8 mouse cellular contexts compared by ENCODE assay signal in the genomic region with DNA sequence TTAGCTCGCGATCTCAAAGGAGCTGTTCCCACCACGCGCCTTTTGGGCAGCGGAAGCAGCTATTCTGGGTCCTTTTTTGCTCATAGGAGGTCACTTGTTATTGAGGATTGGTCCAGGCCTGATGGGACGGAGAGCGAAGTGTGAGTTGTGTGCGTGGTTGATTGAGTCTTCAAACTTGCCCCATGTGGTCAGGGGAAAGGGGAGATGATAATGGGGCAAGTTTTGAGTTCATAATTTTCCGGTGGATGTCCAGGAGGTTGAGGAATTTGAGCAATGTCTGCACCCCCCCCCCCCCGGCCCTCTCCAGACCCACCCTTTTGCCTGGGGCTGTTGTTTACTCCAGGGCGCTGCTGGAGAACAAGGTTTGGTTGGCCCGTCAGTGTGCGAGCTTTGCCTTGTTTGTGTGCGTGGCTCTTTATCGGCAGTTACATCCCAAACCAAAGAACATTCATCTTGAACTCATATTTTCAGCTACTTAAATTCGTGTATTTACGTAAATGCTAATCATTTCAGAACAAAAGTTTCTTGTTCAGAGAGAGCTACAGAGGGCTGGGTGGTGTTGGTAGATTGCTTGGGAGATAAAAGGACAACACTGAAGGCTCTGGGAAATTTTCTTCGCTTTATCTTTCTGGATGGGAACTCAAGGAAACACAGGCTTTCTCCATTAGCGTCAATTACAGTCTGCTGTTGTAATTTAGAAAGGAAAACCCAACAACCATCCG. TPM values are rescaled to one million over a fixed set of nuclear protein-coding genes. Genes with fewer than 3 reads are reported as not detected.
DNase-seq lines count a peak whose midpoint lies in the region; ATAC-seq and TF ChIP-seq lines count a peak whose summit lies in the region.

No protein-coding gene starts in this region.

- H3K9ac ChIP-seq in heart, embryonic 11.5 days (ENCODE audit: low read depth, low read length), result peak overlapping the region; percentile 99
- peak overlapping the region; percentile 95 for H3K9ac ChIP-seq in forebrain, embryonic 12.5 days
- peak overlapping the region; percentile 83 for H3K9ac ChIP-seq in limb, embryonic 15.5 days
- peak overlapping the region; percentile 66 for H3K9ac ChIP-seq in neural tube, embryonic 14.5 days (replicated peaks; ENCODE audit: low read depth, low read length)

- H3K9me3 ChIP-seq in heart, embryonic 11.5 days (replicated peaks; ENCODE audit: control insufficient read depth, low read length), result no peaks in the 10 kb centered on the region
- no peaks in the 10 kb centered on the region for H3K9me3 ChIP-seq in G1E (replicated peaks)
- H3K9me3 ChIP-seq in forebrain, embryonic 12.5 days, result no peaks in the 10 kb centered on the region
- H3K9me3 ChIP-seq in limb, embryonic 15.5 days, result no peaks in the 10 kb centered on the region
- no peaks in the 10 kb centered on the region for H3K9me3 ChIP-seq in neural tube, embryonic 14.5 days (ENCODE audit: control insufficient read depth, low read length)

- H3K36me3 ChIP-seq in heart, embryonic 11.5 days (ENCODE audit: control insufficient read depth, insufficient read depth, low read length), result peaks cover 24% of the 10 kb centered on the region
- peaks cover 54% of the 10 kb centered on the region for H3K36me3 ChIP-seq in G1E (replicated peaks)
- peaks cover 37% of the 10 kb centered on the region for H3K36me3 ChIP-seq in forebrain, embryonic 12.5 days (replicated peaks)
- peaks cover 37% of the 10 kb centered on the region for H3K36me3 ChIP-seq in limb, embryonic 15.5 days
- H3K36me3 ChIP-seq in neural tube, embryonic 14.5 days (ENCODE audit: control insufficient read depth, insufficient read depth, low read length), result peaks cover 34% of the 10 kb centered on the region

- WGBS in heart, embryonic 11.5 days (ENCODE audit: insufficient replicate concordance), result 4% methylated on average over 20 of the region's 20 CpGs
- 7% methylated on average over 20 of the region's 20 CpGs for WGBS in forebrain, embryonic 12.5 days
- WGBS in limb, embryonic 15.5 days, result 5% methylated on average over 20 of the region's 20 CpGs
- 9% methylated on average over 20 of the region's 20 CpGs for WGBS in neural tube, embryonic 14.5 days

- H3K4me2 ChIP-seq in heart, embryonic 11.5 days, result peak overlapping the region; percentile 84
- H3K4me2 ChIP-seq in forebrain, embryonic 12.5 days, result peak overlapping the region; percentile 82
- peak overlapping the region; percentile 72 for H3K4me2 ChIP-seq in limb, embryonic 15.5 days
- peak overlapping the region; percentile 80 for H3K4me2 ChIP-seq in neural tube, embryonic 14.5 days (ENCODE audit: low read depth, low read length)

- H3K27me3 ChIP-seq in heart, embryonic 11.5 days (ENCODE audit: control insufficient read depth, insufficient read depth, low read length), result no peaks in the 10 kb centered on the region
- H3K27me3 ChIP-seq in G1E (ENCODE audit: insufficient read depth, low read length), result no peaks in the 10 kb centered on the region
- no peaks in the 10 kb centered on the region for H3K27me3 ChIP-seq in forebrain, embryonic 12.5 days
- H3K27me3 ChIP-seq in limb, embryonic 15.5 days, result no peaks in the 10 kb centered on the region
- no peaks in the 10 kb centered on the region for H3K27me3 ChIP-seq in neural tube, embryonic 14.5 days (ENCODE audit: control insufficient read depth, insufficient read depth, low read length)

- peak overlapping the region; percentile 80 for H3K27ac ChIP-seq in heart, embryonic 11.5 days (ENCODE audit: low read depth, low read length)
- peak overlapping the region; percentile 93 for H3K27ac ChIP-seq in forebrain, embryonic 12.5 days
- peak overlapping the region; percentile 95 for H3K27ac ChIP-seq in limb, embryonic 15.5 days
- peak overlapping the region; percentile 94 for H3K27ac ChIP-seq in neural tube, embryonic 14.5 days (ENCODE audit: low read depth, low read length)

- no peak for DNase-seq in heart, adult 8-10 months (ENCODE audit: low spot score)
- no peak for DNase-seq in G1E (ENCODE audit: low spot score)
- no peak for DNase-seq in left cerebral cortex, postnatal 36 days (ENCODE audit: low spot score in 2 of 2)

- intact Hi-C loops in left cerebral cortex, postnatal 36 days (cut with DNase I), result loop anchor here (1.0 to 2.0 kb wide), 2 partner anchors 29 to 51 kb away; a partner anchor contains a TSS

- peak overlapping the region; percentile 98 for H3K4me3 ChIP-seq in heart, embryonic 11.5 days (ENCODE audit: low read depth, low read length)
- peak overlapping the region; percentile 90 for H3K4me3 ChIP-seq in G1E (ENCODE audit: low read depth, low read length)
- peak overlapping the region; percentile 95 for H3K4me3 ChIP-seq in forebrain, embryonic 12.5 days (replicated peaks)
- H3K4me3 ChIP-seq in limb, embryonic 15.5 days, result peak overlapping the region; percentile 71
- H3K4me3 ChIP-seq in neural tube, embryonic 14.5 days (ENCODE audit: low read depth, low read length), result peak overlapping the region; percentile 77

- H3K4me1 ChIP-seq in heart, embryonic 11.5 days (ENCODE audit: control insufficient read depth, insufficient read depth, low read length), result peaks cover 15% of the 10 kb centered on the region
- peaks cover 64% of the 10 kb centered on the region for H3K4me1 ChIP-seq in G1E (ENCODE audit: insufficient read depth, low read depth, low read length)
- H3K4me1 ChIP-seq in forebrain, embryonic 12.5 days, result peaks cover 43% of the 10 kb centered on the region
- peaks cover 40% of the 10 kb centered on the region for H3K4me1 ChIP-seq in limb, embryonic 15.5 days
- peaks cover 29% of the 10 kb centered on the region for H3K4me1 ChIP-seq in neural tube, embryonic 14.5 days (ENCODE audit: control insufficient read depth, insufficient read depth, low read length)

- peak; percentile 14; the same call in 1 of the 2 replicates for ATAC-seq in heart, embryonic 11.5 days (replicated peaks; ENCODE audit: insufficient number of reproducible peaks, low FRiP score, low TSS enrichment)
- no peak for ATAC-seq in G1E (ENCODE audit: extremely low read depth, insufficient number of reproducible peaks, low FRiP score, poor library complexity, severe bottlenecking)
- ATAC-seq in forebrain, embryonic 12.5 days (ENCODE audit: low FRiP score), result peak; percentile 3; the same call in 1 of the 2 replicates
- ATAC-seq in limb, embryonic 15.5 days (ENCODE audit: insufficient number of reproducible peaks, low FRiP score, low TSS enrichment, low read depth), result no peak
- no peak for ATAC-seq in neural tube, embryonic 14.5 days (ENCODE audit: low read depth)
- ATAC-seq in activated CD4-positive, CD25-positive, alpha-beta regulatory T cell, adult 4 months, result no peak

- TF ChIP-seq CTCF in G1E (IDR thresholded peaks at IDR 0.05; ENCODE audit: low read depth, low read length), result no peak

RNA-seq across cellular contexts. Expression of a gene that starts 0.6 kb away (rescaled TPM):
- 13.6 and 14.3 TPM in 2 replicates for polyA plus RNA-seq in heart, embryonic 11.5 days (2014; fragmentation: Nextera tagmentation; extraction: Ambion mirVana)
- total RNA-seq in heart, adult 8-10 months (2022), result 10 to 100 TPM in 2 of 4 experiments, 1 to 10 TPM in 2; 9.4 to 11.3 (median 10.2) TPM
- 10.9 and 11.7 TPM in 2 replicates for total RNA-seq in G1E (2014; fragmentation: Nextera tagmentation)
- total RNA-seq in G1E (2017), result 6.7 and 6.8 TPM in 2 replicates
- 2.7 and 4.6 TPM in 2 replicates for polyA plus RNA-seq in G1E (2012)
- polyA plus RNA-seq in forebrain, embryonic 12.5 days (2016; fragmentation: Nextera tagmentation; extraction: Ambion mirVana), result 20.5 and 22.9 TPM in 2 replicates
- polyA plus RNA-seq in limb, embryonic 15.5 days (2015; fragmentation: Nextera tagmentation; extraction: Ambion mirVana), result 12.0 and 13.2 TPM in 2 replicates
- 29.4 and 30.5 TPM in 2 replicates for polyA plus RNA-seq in neural tube, embryonic 14.5 days (2014; fragmentation: Nextera tagmentation; extraction: Ambion mirVana)
- 10 to 100 TPM in 1 of 2 experiments, 1 to 10 TPM in 1; 6.3 to 12.3 TPM for polyA plus RNA-seq in activated CD4-positive, CD25-positive, alpha-beta regulatory T cell, adult 4 months (2017; shearing (Covaris generic))
- 10 to 100 TPM; 20.0 to 23.1 TPM for total RNA-seq in left cerebral cortex, postnatal 36 days (2021)

RNA-seq across cellular contexts. Expression of a gene that starts 0.9 kb away (rescaled TPM):
- polyA plus RNA-seq in heart, embryonic 11.5 days (2014; fragmentation: Nextera tagmentation; extraction: Ambion mirVana), result 265 and 328 TPM in 2 replicates
- total RNA-seq in heart, adult 8-10 months (2022), result 100 to 1,000 TPM; 132 to 146 (median 139) TPM
- total RNA-seq in G1E (2014; fragmentation: Nextera tagmentation) (334 and 389 TPM in 2 replicates), G1E (2017) (516 and 542 TPM in 2 replicates)
- 29.5 and 30.8 TPM in 2 replicates for polyA plus RNA-seq in G1E (2012)
- 389 and 413 TPM in 2 replicates for polyA plus RNA-seq in forebrain, embryonic 12.5 days (2016; fragmentation: Nextera tagmentation; extraction: Ambion mirVana)
- 350 and 363 TPM in 2 replicates for polyA plus RNA-seq in limb, embryonic 15.5 days (2015; fragmentation: Nextera tagmentation; extraction: Ambion mirVana)
- polyA plus RNA-seq in neural tube, embryonic 14.5 days (2014; fragmentation: Nextera tagmentation; extraction: Ambion mirVana), result 176 and 245 TPM in 2 replicates
- polyA plus RNA-seq in activated CD4-positive, CD25-positive, alpha-beta regulatory T cell, adult 4 months (2017; shearing (Covaris generic)), result 10 to 100 TPM; 79.6 to 85.1 TPM
- total RNA-seq in left cerebral cortex, postnatal 36 days (2021), result 100 to 1,000 TPM; 193 to 209 TPM

RNA-seq across cellular contexts. Expression of a gene that starts 28.0 kb away (rescaled TPM):
- 0.46 and 0.55 TPM in 2 replicates for polyA plus RNA-seq in heart, embryonic 11.5 days (2014; fragmentation: Nextera tagmentation; extraction: Ambion mirVana)
- not detected for total RNA-seq in heart, adult 8-10 months (2022)
- total RNA-seq in G1E (2014; fragmentation: Nextera tagmentation), result 1.2 and 1.4 TPM in 2 replicates
- total RNA-seq in G1E (2017), result 0.06 and 0.16 TPM in 2 replicates
- polyA plus RNA-seq in G1E (2012), result 0.24 and 0.32 TPM in 2 replicates
- polyA plus RNA-seq in forebrain, embryonic 12.5 days (2016; fragmentation: Nextera tagmentation; extraction: Ambion mirVana), result 0.44 and 0.45 TPM in 2 replicates
- 2.8 and 3.1 TPM in 2 replicates for polyA plus RNA-seq in limb, embryonic 15.5 days (2015; fragmentation: Nextera tagmentation; extraction: Ambion mirVana)
- polyA plus RNA-seq in neural tube, embryonic 14.5 days (2014; fragmentation: Nextera tagmentation; extraction: Ambion mirVana), result 1.2 and 1.7 TPM in 2 replicates
- polyA plus RNA-seq in activated CD4-positive, CD25-positive, alpha-beta regulatory T cell, adult 4 months (2017; shearing (Covaris generic)), result 1 to 10 TPM in 1 of 2 experiments, not detected in 1; 1.1 TPM
- under 1 TPM; 0.35 to 0.66 TPM for total RNA-seq in left cerebral cortex, postnatal 36 days (2021)

RNA-seq across cellular contexts. Expression of a gene that starts 28.9 kb away (rescaled TPM):
- 31.7 and 32.0 TPM in 2 replicates for polyA plus RNA-seq in heart, embryonic 11.5 days (2014; fragmentation: Nextera tagmentation; extraction: Ambion mirVana)
- total RNA-seq in heart, adult 8-10 months (2022), result 1 to 10 TPM; 1.6 to 4.0 (median 2.3) TPM
- 50.1 and 61.6 TPM in 2 replicates for total RNA-seq in G1E (2014; fragmentation: Nextera tagmentation)
- 9.7 and 13.5 TPM in 2 replicates for total RNA-seq in G1E (2017)
- polyA plus RNA-seq in G1E (2012), result 4.6 and 5.0 TPM in 2 replicates
- polyA plus RNA-seq in forebrain, embryonic 12.5 days (2016; fragmentation: Nextera tagmentation; extraction: Ambion mirVana), result 49.0 and 52.8 TPM in 2 replicates
- 26.8 and 31.1 TPM in 2 replicates for polyA plus RNA-seq in limb, embryonic 15.5 days (2015; fragmentation: Nextera tagmentation; extraction: Ambion mirVana)
- 34.9 and 40.8 TPM in 2 replicates for polyA plus RNA-seq in neural tube, embryonic 14.5 days (2014; fragmentation: Nextera tagmentation; extraction: Ambion mirVana)
- polyA plus RNA-seq in activated CD4-positive, CD25-positive, alpha-beta regulatory T cell, adult 4 months (2017; shearing (Covaris generic)), result 10 to 100 TPM; 15.2 to 19.2 TPM
- 10 to 100 TPM; 11.6 to 16.5 TPM for total RNA-seq in left cerebral cortex, postnatal 36 days (2021)

RNA-seq across cellular contexts. Expression of a gene that starts 29.1 kb away (rescaled TPM):
- 12.8 and 14.3 TPM in 2 replicates for polyA plus RNA-seq in heart, embryonic 11.5 days (2014; fragmentation: Nextera tagmentation; extraction: Ambion mirVana)
- 10 to 100 TPM; 11.1 to 12.9 (median 12.0) TPM for total RNA-seq in heart, adult 8-10 months (2022)
- 23.1 and 23.5 TPM in 2 replicates for total RNA-seq in G1E (2014; fragmentation: Nextera tagmentation)
- total RNA-seq in G1E (2017), result 18.0 and 22.5 TPM in 2 replicates
- 6.3 and 8.2 TPM in 2 replicates for polyA plus RNA-seq in G1E (2012)
- 17.1 and 18.1 TPM in 2 replicates for polyA plus RNA-seq in forebrain, embryonic 12.5 days (2016; fragmentation: Nextera tagmentation; extraction: Ambion mirVana)
- 21.6 and 25.8 TPM in 2 replicates for polyA plus RNA-seq in limb, embryonic 15.5 days (2015; fragmentation: Nextera tagmentation; extraction: Ambion mirVana)
- polyA plus RNA-seq in neural tube, embryonic 14.5 days (2014; fragmentation: Nextera tagmentation; extraction: Ambion mirVana), result 22.3 and 22.9 TPM in 2 replicates
- polyA plus RNA-seq in activated CD4-positive, CD25-positive, alpha-beta regulatory T cell, adult 4 months (2017; shearing (Covaris generic)), result 10 to 100 TPM; 33.9 to 39.6 TPM
- total RNA-seq in left cerebral cortex, postnatal 36 days (2021), result 10 to 100 TPM; 11.8 to 13.9 TPM

Comparison
In these comparisons a context has a peak if more than half of its experiments do, and no peak if none do; other contexts are left out.
1. ATAC-seq: peak in heart, embryonic 11.5 days (single experiment) and forebrain, embryonic 12.5 days (single experiment); none in G1E (single experiment), limb, embryonic 15.5 days (single experiment), neural tube, embryonic 14.5 days (single experiment) and activated CD4-positive, CD25-positive, alpha-beta regulatory T cell, adult 4 months (single experiment).
2. Peak in every context shown above with its lines, with median percentiles within 50 percentile points of each other: H3K27ac ChIP-seq, H3K4me2 ChIP-seq, H3K4me3 ChIP-seq and H3K9ac ChIP-seq.